ENCODE assay signal across 10 mouse cellular contexts in the genomic region with DNA sequence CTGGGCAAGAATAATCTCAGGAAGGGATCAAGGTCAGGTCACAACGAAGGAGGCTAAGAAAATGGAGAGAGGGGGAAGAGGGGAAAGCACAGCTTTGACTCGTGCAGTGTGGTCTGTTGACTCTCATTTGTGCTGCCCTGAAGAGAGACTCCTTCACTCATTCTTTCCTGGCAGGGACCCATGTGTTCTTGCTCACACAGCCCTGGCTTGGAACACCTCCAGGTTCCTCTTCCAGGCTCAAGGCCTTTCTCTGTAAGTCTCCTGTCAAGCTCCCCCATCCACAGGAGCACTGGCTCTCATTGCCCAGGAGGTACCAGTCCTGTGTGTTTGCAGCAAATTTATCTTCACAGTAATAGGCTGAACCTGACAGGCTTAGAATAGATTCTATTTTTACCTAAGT. TPM values are rescaled to one million over a fixed set of nuclear protein-coding genes. Genes with fewer than 3 reads are reported as not detected.
DNase-seq lines count a peak whose midpoint lies in the region; ATAC-seq and TF ChIP-seq lines count a peak whose summit lies in the region.
"Had no signal": no experiment of that assay in that cellular context is flagged by ENCODE, and none has a peak within 500 bp of the region (broad histone marks: within the 10 kb centered on the region; RNA-seq: fewer than 3 reads in every experiment).

No protein-coding gene starts in this region.

- H3K4me3 ChIP-seq in lung, adult 2 months (replicated peaks; ENCODE audit: extremely low read depth, low read depth, low read length): no peak overlapping the region
- no peak overlapping the region for H3K4me3 ChIP-seq in stomach, postnatal 0 days (ENCODE audit: low read depth, low read length)
- H3K4me3 ChIP-seq in forebrain, embryonic 13.5 days: no peak overlapping the region
- H3K4me3 ChIP-seq: left cerebral cortex, adult 2 months; neural tube, embryonic 13.5 days had no signal

- H3K27me3 ChIP-seq in stomach, postnatal 0 days (ENCODE audit: control insufficient read depth, insufficient read depth, low read length): no peaks in the 10 kb centered on the region
- H3K27me3 ChIP-seq in forebrain, embryonic 13.5 days: no peaks in the 10 kb centered on the region
- H3K27me3 ChIP-seq: neural tube, embryonic 13.5 days had no signal

- TF ChIP-seq POLR2A in lung, adult 2 months (IDR thresholded peaks at IDR 0.05; ENCODE audit: borderline replicate concordance, extremely low read depth, low read depth, low read length): no peak

- no peak for TF ChIP-seq CTCF in lung, adult 2 months (IDR thresholded peaks at IDR 0.05; ENCODE audit: insufficient read depth, low read length)
- TF ChIP-seq CTCF in stomach, postnatal 0 days (IDR thresholded peaks at IDR 0.05; ENCODE audit: low read depth): no peak

- H3K27ac ChIP-seq in stomach, postnatal 0 days (replicated peaks): no peak overlapping the region
- no peak overlapping the region for H3K27ac ChIP-seq in forebrain, embryonic 13.5 days
- H3K27ac ChIP-seq: left cerebral cortex, adult 2 months; neural tube, embryonic 13.5 days had no signal

- no peaks in the 10 kb centered on the region for H3K9me3 ChIP-seq in stomach, postnatal 0 days (ENCODE audit: control insufficient read depth, low read length)
- no peaks in the 10 kb centered on the region for H3K9me3 ChIP-seq in forebrain, embryonic 13.5 days (replicated peaks)
- H3K9me3 ChIP-seq: neural tube, embryonic 13.5 days had no signal

- 0 out of 2 replicates have a peak, but pooled peaks have one; percentile 21 for ATAC-seq in stomach, postnatal 0 days (ENCODE audit: low FRiP score, low TSS enrichment)
- no peak for ATAC-seq in forebrain, embryonic 13.5 days

- no peak overlapping the region for H3K9ac ChIP-seq in stomach, postnatal 0 days (ENCODE audit: low read length)
- H3K9ac ChIP-seq in forebrain, embryonic 13.5 days: no peak overlapping the region
- H3K9ac ChIP-seq: neural tube, embryonic 13.5 days had no signal

- H3K36me3 ChIP-seq in stomach, postnatal 0 days (ENCODE audit: control insufficient read depth, insufficient read depth, low read length): no peaks in the 10 kb centered on the region
- no peaks in the 10 kb centered on the region for H3K36me3 ChIP-seq in forebrain, embryonic 13.5 days (ENCODE audit: poor library complexity, severe bottlenecking)
- H3K36me3 ChIP-seq: neural tube, embryonic 13.5 days had no signal

- WGBS in lung, adult 2 months: 8% methylated on average over 2 of the region's 2 CpGs
- WGBS in stomach, postnatal 0 days: 19% methylated on average over 2 of the region's 2 CpGs
- 61% methylated on average over 2 of the region's 2 CpGs for WGBS in forebrain, embryonic 13.5 days

- H3K4me2 ChIP-seq in stomach, postnatal 0 days (replicated peaks; ENCODE audit: low read depth): no peak overlapping the region
- H3K4me2 ChIP-seq in forebrain, embryonic 13.5 days: no peak overlapping the region
- H3K4me2 ChIP-seq: neural tube, embryonic 13.5 days had no signal

- H3K4me1 ChIP-seq in lung, adult 2 months (ENCODE audit: control insufficient read depth, insufficient read depth, low read length): no peaks in the 10 kb centered on the region
- H3K4me1 ChIP-seq in stomach, postnatal 0 days (replicated peaks; ENCODE audit: control insufficient read depth, insufficient read depth): no peaks in the 10 kb centered on the region
- H3K4me1 ChIP-seq in forebrain, embryonic 13.5 days: no peaks in the 10 kb centered on the region
- H3K4me1 ChIP-seq: neural tube, embryonic 13.5 days had no signal

- DNase-seq in lung, adult 18-20 months: peak; percentile 12 to 45
- DNase-seq in lung, adult 2 months: no peak
- DNase-seq in cerebellum, adult 9-11 months: peak; percentile 67
- peak; percentile 66 to 75 for DNase-seq in heart, postnatal 10 days
- peak; percentile 30 for DNase-seq in stomach, postnatal 0 days (ENCODE audit: low spot score)
- no peak for DNase-seq in frontal cortex, postnatal 10 days (ENCODE audit: low spot score in 2 of 2)
- DNase-seq in spleen, postnatal 36 days (ENCODE audit: low spot score in 2 of 2): no peak

- TF ChIP-seq EP300 in stomach, postnatal 0 days (optimal IDR thresholded peaks at IDR 0.05): no peak

- intact Hi-C loops in heart, postnatal 10 days (cut with DNase I): no loop called here

RNA-seq across cellular contexts. Expression of a gene that starts 7.2 kb away (rescaled TPM):
- polyA plus RNA-seq in lung, adult 2 months (2012; rRNA removed): 0.34 and 15.0 TPM in 2 replicates
- 1 to 10 TPM; 2.1 to 5.1 TPM for total RNA-seq in heart, postnatal 10 days (2021)
- polyA plus RNA-seq in stomach, postnatal 0 days (2015; fragmentation: Nextera tagmentation; extraction: Ambion mirVana): 1.2 and 1.3 TPM in 2 replicates
- polyA plus RNA-seq in forebrain, embryonic 13.5 days (2015; fragmentation: Nextera tagmentation; extraction: Ambion mirVana): 3.6 and 4.7 TPM in 2 replicates

RNA-seq across cellular contexts. Expression of a gene that starts 53.6 kb away (rescaled TPM):
- polyA plus RNA-seq in lung, adult 2 months (2012; rRNA removed): 8.1 and 13.0 TPM in 2 replicates
- total RNA-seq in heart, postnatal 10 days (2021): 10 to 100 TPM; 45.3 to 48.8 TPM
- polyA plus RNA-seq in stomach, postnatal 0 days (2015; fragmentation: Nextera tagmentation; extraction: Ambion mirVana): 17.8 and 17.9 TPM in 2 replicates
- 43.2 and 47.4 TPM in 2 replicates for polyA plus RNA-seq in forebrain, embryonic 13.5 days (2015; fragmentation: Nextera tagmentation; extraction: Ambion mirVana)

Comparison
In these comparisons a context has a peak if more than half of its experiments do, and no peak if none do; other contexts are left out.
1. DNase-seq: peak in lung, adult 18-20 months (2 of 2), cerebellum, adult 9-11 months (single experiment), heart, postnatal 10 days (2 of 2) and stomach, postnatal 0 days (single experiment); none in lung, adult 2 months (single experiment), frontal cortex, postnatal 10 days (0 of 2) and spleen, postnatal 36 days (0 of 2).